Mouse (Mus musculus) embryonic stem cell, embryonic (primary cell): ENCODE measurements around the gene Camk2d.

Experiments used
- CTCF ChIA-PET, 4 experiments: fragments of 300-600 bp in 2 of 4; fragments of 350-600 bp in 2 of 4; sonication (Branson Sonifier 250); formaldehyde crosslinking; loops; one replicate each; lab custom pipeline; 2022; ENCODE audit warnings: inconsistent platforms in 2 of 4; lab: Charles Lee
- POLR2A ChIA-PET, 4 experiments: fragments of 300-600 bp in 2 of 4; fragments of 350-600 bp in 2 of 4; sonication (Branson Sonifier 250); formaldehyde crosslinking; loops; one replicate each; lab custom pipeline; 2022; ENCODE audit warnings: antibody characterized with exemption in 4 of 4, inconsistent platforms in 1 of 4; lab: Charles Lee

The Camk2d gene

DNA sequence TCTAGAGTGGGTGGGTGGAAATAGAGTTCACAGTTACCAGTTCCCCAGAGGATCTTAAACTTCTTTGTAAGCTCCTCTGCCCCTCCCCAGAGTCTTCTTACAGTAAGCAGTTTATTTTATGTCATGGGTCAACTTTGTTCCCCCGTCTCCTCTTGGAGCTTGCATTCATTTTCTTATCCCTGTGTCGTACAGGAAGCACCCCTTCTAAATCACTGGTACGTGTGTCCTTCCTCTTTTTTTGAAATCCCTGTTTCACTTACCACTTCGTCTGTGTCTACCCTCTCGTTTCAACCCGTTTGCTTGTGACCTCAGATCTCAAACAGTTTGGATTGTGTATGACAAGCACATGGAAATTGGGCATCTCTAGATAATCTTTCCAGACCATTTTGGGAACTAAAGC lies 174.0 kb downstream of the Camk2d start:
- ChIA-PET POLR2A (no interaction called here), CTCF (interaction anchor here in 1 of 4 experiments (0.8 kb wide), 1 partner anchor 173 kb away, joined by 3 read pairs; no protein-coding TSS in a partner anchor)

DNA sequence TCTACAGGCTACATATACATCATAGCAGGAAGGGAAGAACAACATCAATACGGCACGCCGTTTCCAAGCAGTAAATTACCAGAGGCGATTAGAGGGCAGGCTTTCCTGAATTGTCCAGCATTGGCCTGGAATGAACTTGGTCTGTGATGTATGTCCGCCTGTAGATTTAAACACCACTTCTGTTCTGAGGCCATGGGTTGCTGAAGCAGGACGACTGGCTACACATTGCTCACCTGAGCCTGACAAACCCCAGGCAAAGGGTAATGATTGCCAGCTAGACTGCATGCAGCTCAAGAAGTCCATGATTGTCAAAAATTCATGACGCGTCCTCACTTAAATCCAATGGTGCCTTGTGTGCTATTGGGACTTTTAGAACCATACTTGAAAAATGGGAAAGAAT lies 174.9 kb downstream of the Camk2d start:
- CTCF ChIA-PET = interaction anchor here (0.5 to 1.8 kb wide), 26 partner anchors 8 to 948 kb away, joined by 3 to 17 read pairs (median 4); partner anchors contain the start of gene Camk2d (in 2 of the 4)
- POLR2A ChIA-PET = interaction anchor here in 3 of 4 experiments (1.4 to 1.8 kb wide), 3 partner anchors 174 kb away, joined by 6 to 7 read pairs (median 6); partner anchors contain the start of gene Camk2d (in 1 of the 3)

DNA sequence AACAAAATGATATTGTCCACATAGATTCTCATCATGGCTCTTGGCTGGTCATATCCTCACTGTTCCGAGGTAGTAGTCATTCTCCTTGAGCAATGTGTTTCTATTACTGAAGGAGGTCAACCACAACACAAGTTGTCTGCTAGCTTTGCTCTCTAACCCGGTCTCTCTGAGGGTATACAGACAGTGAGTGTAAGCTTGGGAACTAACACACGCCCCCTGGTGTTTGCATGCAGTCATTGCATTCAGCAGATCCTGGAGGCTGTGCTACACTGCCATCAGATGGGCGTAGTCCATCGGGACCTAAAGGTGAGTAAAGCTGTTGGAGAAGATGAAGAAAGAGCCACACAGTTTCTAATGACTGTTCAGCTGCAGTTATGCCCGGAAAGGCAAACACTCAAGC lies 175.4 kb downstream of the Camk2d start:
- POLR2A ChIA-PET = interaction anchor here in 3 of 4 experiments (1.4 to 1.8 kb wide), 3 partner anchors 175 kb away, joined by 6 to 7 read pairs (median 6); partner anchors contain the start of gene Camk2d (in 1 of the 3)
- CTCF ChIA-PET = interaction anchor here (0.5 to 1.8 kb wide), 31 partner anchors 9 to 948 kb away, joined by 3 to 17 read pairs (median 4); partner anchors contain the start of gene Camk2d (in 2 of the 4)

GRCm38 (mm10) chr3:126776001-126776400 lies 179.9 kb downstream of the Camk2d start:
- POLR2A ChIA-PET = no interaction called here

DNA sequence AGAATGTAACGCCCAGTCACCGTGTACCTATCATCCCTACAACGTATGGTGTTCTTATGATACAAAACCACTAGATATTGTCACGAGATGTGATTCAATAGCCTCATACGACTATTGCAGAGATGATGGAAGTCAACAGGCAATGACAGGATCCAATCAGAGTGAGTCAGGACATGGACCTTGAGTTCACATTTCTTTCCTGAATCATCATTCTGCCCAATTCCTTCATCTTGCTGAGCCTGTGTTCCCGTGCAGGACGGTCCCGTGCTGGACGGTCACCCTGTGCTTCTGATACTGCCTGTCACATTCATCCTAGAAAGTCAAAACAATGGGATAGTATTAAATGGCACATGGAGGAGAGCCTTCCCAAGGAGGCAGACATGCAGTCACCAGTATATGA lies 181.0 kb downstream of the Camk2d start:
- POLR2A ChIA-PET = no interaction called here
- CTCF ChIA-PET = no interaction called here

More at GRCm38 (mm10) chr3:126776001-126776400, 179.9 kb downstream of the Camk2d start:
- CTCF ChIA-PET = interaction anchor here in 2 of 4 experiments (0.5 kb wide), 2 partner anchors 127 to 230 kb away, joined by 3 read pairs; no protein-coding TSS in a partner anchor

- POLR2A ChIA-PET = no interaction called here
- CTCF ChIA-PET = no interaction called here
Observed at GRCm38 (mm10) chr3:126777879-126778278, 181.8 kb downstream of the Camk2d start.

DNA sequence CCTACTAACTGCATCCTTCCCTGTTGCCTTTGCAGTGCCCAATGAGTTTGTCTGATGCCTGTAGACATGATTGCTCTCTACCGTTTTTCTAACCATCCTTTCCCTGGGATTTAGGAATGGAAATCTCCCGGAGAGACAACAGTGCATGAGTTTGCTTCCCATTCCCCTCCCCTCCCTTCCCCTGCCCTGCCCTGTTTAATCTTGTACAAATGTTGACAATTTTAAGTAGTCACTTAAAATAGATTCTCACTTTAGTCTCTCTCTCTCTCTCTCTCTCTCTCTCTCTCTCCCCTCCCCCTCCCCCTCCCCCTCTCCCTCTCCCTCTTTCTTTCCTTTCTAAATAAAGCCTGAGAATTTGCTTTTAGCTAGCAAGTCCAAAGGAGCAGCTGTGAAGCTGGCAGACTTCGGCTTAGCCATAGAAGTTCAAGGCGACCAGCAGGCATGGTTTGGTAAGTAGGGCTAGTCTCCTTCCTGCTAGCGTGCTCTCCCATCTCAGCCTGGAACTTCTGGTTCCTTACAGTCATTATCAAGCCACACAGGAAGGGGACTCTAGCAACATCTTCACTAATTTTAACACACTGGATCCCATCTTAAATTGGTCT lies 184.0 kb downstream of the Camk2d start:
- POLR2A ChIA-PET = no interaction called here
- CTCF ChIA-PET = no interaction called here

- POLR2A ChIA-PET = no interaction called here
- CTCF ChIA-PET = no interaction called here
Observed at GRCm38 (mm10) chr3:126793035-126793964, 197.2 kb downstream of the Camk2d start.

DNA sequence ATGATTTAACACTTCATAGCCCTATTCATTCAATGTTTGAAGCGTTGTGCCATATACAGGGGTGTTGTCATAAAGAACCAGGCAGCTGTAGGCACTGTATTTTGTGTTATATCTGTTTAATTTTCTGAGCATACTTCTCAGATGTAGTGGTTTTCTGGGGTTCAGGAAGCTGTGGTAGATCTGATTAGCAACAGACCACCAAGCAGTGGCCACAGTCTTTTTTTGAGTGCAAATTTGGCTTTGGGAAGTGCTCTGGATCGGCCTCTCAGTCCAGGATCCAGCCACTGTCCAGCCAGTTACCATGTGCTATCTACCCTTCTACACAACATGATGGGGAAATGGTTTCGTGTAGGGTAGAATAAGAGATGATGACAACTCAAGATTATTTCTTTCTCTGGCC lies 199.8 kb downstream of the Camk2d start:
- CTCF ChIA-PET = no interaction called here
- POLR2A ChIA-PET = no interaction called here

- ChIA-PET POLR2A (no interaction called here), CTCF (no interaction called here)
Observed at GRCm38 (mm10) chr3:126797025-126797424, 200.9 kb downstream of the Camk2d start.

- ChIA-PET CTCF (no interaction called here), POLR2A (no interaction called here)
Observed at GRCm38 (mm10) chr3:126797810-126798209, 201.7 kb downstream of the Camk2d start.

- ChIA-PET POLR2A (no interaction called here), CTCF (no interaction called here)
Observed at GRCm38 (mm10) chr3:126802988-126803387, 206.9 kb downstream of the Camk2d start.

GRCm38 (mm10) chr3:126804968-126805367 lies 208.9 kb downstream of the Camk2d start:
- ChIA-PET CTCF (no interaction called here), POLR2A (no interaction called here)

DNA sequence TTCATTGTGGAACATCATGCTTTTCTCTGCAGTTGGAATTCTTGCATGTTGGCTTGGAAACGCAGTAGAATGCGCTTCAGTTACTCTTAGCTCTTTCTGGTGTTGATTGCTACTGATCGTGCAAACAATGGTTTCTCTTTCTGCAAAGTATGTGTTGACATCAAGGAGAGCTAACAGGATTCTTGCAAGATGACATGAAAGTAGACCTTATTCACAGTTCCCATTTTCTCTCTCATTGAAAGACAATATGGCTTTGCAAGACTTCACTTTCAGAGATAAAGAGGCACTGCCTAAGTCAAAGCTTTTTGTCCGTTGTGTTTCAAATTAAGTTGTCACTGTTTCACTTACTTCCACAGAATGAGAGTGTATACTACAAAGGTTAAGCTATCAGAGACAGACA lies 210.0 kb downstream of the Camk2d start:
- ChIA-PET POLR2A (no interaction called here), CTCF (no interaction called here)

- POLR2A ChIA-PET = no interaction called here
- CTCF ChIA-PET = interaction anchor here in 1 of 4 experiments (1.5 kb wide), 1 partner anchor 38 kb away, joined by 3 read pairs; no protein-coding TSS in a partner anchor
Observed at GRCm38 (mm10) chr3:126809915-126810314, 213.8 kb downstream of the Camk2d start.

GRCm38 (mm10) chr3:126810372-126811090 lies 214.4 kb downstream of the Camk2d start:
- ChIA-PET POLR2A (no interaction called here), CTCF (interaction anchor here in 1 of 4 experiments (1.5 kb wide), 1 partner anchor 39 kb away, joined by 3 read pairs; no protein-coding TSS in a partner anchor)

GRCm38 (mm10) chr3:126811646-126812045 lies 215.5 kb downstream of the Camk2d start:
- ChIA-PET CTCF (no interaction called here), POLR2A (interaction anchor here in 1 of 4 experiments (0.7 kb wide), 1 partner anchor 77 kb away, joined by 3 read pairs; no protein-coding TSS in a partner anchor)

DNA sequence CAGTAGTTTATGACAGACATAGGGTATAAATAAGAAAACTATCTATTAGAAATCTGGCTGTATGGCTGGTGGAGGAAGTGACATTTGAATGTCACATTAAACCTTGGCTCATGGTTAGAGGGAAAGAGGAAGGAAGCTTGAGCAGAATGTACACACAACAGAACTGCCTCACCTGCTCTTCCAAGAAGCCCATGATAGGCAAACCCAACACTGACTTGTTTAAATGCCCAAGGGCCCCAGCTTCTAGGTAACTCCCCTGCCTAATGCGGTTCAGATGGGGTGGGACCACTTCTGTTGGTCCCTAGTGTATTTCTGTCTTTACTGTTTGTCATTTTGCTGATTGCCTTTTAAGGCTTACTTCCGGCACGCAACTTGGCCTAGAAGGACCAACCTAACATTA lies 226.3 kb downstream of the Camk2d start:
- POLR2A ChIA-PET = interaction anchor here in 1 of 4 experiments (0.8 kb wide), 1 partner anchor 9 kb away, joined by 3 read pairs; no protein-coding TSS in a partner anchor
- CTCF ChIA-PET = no interaction called here

DNA sequence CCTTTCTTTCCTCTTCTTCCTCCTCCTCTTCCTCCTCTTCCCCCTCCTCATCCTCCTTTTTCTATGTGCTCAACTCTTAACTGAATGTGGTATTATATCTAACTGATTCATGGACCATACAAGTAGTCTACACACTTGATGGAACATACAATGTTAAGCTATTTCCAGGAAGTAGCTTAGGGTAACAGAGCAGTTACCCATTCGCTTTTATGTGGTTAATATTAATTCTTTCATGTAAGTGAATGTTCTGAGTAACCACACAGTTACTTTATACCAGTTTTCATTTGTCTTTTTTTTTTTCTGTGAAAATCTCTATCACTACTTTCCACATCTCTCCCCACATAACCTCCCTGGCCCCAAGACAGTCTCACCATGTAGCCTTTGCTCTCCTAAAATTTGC lies 228.8 kb downstream of the Camk2d start:
- POLR2A ChIA-PET = no interaction called here
- CTCF ChIA-PET = no interaction called here
